Mouse (Mus musculus) splenic B cell, adult 2 months (primary cell): ENCODE data around the gene F2r.

Experiments
- DNase-seq: peaks from one replicate; pipeline ENCODE4 v3.0.0-alpha.2; 2011; ENCODE audit warnings: low read depth, low spot score
- H3K27me3 ChIP-seq: 2 replicates; pipeline ENCODE4 v1.6.1; 2012; ENCODE audit warnings: mild to moderate bottlenecking, low read length, moderate library complexity, mixed read lengths; ENCODE audit not compliant: control insufficient read depth, poor library complexity, insufficient read depth, severe bottlenecking
- H3K36me3 ChIP-seq: 2 replicates; pipeline ENCODE4 v1.6.1; 2012; ENCODE audit warnings: mild to moderate bottlenecking, low read length, moderate library complexity, mixed read lengths; ENCODE audit not compliant: control insufficient read depth, poor library complexity, insufficient read depth, severe bottlenecking

The F2r gene

GRCm38 (mm10) chr13:95640408-95640807 lies 22.1 kb upstream of the F2r start:
- DNase-seq = no peak
- H3K27me3 ChIP-seq = no peaks in the 10 kb centered on the region
- no peaks in the 10 kb centered on the region for H3K36me3 ChIP-seq

GRCm38 (mm10) chr13:95639336-95640116 lies 21.2 kb upstream of the F2r start:
- H3K36me3 ChIP-seq = no peaks in the 10 kb centered on the region
- H3K27me3 ChIP-seq = no peaks in the 10 kb centered on the region
- no peak for DNase-seq

GRCm38 (mm10) chr13:95638894-95639293 lies 20.6 kb upstream of the F2r start:
- no peaks in the 10 kb centered on the region for H3K36me3 ChIP-seq
- DNase-seq = no peak

DNA sequence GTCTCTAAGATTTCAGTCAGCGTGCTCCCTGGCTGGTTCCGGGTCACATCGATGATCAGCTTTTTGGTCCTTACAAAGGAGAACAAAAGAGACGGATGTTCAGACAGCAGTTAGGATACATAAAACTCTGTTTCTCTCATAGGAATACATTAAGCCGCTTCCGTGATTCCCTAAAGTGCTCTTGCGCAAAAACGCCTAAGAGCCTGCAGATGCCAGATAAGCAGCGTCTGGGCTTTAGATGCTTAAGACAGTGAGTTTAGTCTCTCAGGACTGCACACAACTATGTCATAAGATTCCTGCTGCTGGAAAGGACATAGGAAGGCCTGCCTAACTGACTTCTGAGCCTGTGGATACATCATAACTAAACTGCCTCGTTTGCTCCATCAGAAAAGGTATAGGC lies 19.4 kb upstream of the F2r start:
- H3K36me3 ChIP-seq = no peaks in the 10 kb centered on the region
- no peaks in the 10 kb centered on the region for H3K27me3 ChIP-seq
- DNase-seq = no peak

More at GRCm38 (mm10) chr13:95638894-95639293, 20.6 kb upstream of the F2r start:
- H3K27me3 ChIP-seq = no peaks in the 10 kb centered on the region

DNA sequence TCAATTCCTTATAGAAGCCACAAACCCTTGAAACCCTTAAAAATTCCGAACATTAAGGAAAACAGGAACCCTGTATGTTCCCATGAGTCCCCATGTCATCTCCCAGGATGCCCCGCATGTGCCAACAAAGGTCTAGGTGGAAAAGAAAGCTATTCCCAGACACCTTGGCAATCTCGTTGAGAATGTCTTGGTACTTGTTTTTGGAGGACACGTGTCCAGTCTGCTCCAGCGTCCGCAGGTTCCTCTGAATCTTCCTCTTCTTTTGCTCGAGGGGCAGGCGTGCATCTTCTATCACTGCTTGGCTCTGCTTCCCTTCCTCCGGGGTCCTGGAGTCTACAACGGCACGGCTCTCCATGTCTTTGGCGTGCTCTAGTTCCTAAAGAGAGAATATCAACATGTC lies 17.0 kb upstream of the F2r start:
- no peaks in the 10 kb centered on the region for H3K36me3 ChIP-seq
- no peaks in the 10 kb centered on the region for H3K27me3 ChIP-seq
- DNase-seq = no peak

- no peak for DNase-seq
- Histone ChIP-seq H3K36me3 (no peaks in the 10 kb centered on the region), H3K27me3 (no peaks in the 10 kb centered on the region)
These were observed 16.2 kb upstream of the F2r start for GRCm38 (mm10) chr13:95634451-95634850.

- H3K36me3 ChIP-seq = no peaks in the 10 kb centered on the region
- H3K27me3 ChIP-seq = no peaks in the 10 kb centered on the region
- no peak for DNase-seq
These were observed 15.1 kb upstream of the F2r start for GRCm38 (mm10) chr13:95633384-95633783.

DNA sequence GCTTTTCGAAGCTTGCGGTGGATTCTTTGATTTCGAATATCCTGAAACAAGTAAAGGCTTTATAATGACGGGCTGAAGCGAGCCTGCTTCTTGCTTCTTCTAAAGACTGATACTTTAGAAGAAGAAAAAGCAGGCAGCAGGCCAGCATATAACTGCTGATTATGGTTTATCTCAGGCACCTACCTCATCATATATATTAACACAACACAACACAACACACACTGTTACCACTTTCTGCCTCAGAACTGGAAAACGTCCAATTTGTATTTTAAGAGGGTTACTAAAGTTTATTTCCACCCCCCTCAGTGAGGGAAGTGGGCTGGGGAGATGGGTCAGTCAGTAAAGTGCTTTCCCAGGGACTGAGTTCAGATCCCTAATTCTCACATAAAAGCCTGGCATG lies 13.9 kb upstream of the F2r start:
- Histone ChIP-seq H3K36me3 (no peaks in the 10 kb centered on the region), H3K27me3 (no peaks in the 10 kb centered on the region)
- DNase-seq = no peak

GRCm38 (mm10) chr13:95630747-95631146 lies 12.5 kb upstream of the F2r start:
- Histone ChIP-seq H3K27me3 (no peaks in the 10 kb centered on the region), H3K36me3 (no peaks in the 10 kb centered on the region)
- no peak for DNase-seq

DNA sequence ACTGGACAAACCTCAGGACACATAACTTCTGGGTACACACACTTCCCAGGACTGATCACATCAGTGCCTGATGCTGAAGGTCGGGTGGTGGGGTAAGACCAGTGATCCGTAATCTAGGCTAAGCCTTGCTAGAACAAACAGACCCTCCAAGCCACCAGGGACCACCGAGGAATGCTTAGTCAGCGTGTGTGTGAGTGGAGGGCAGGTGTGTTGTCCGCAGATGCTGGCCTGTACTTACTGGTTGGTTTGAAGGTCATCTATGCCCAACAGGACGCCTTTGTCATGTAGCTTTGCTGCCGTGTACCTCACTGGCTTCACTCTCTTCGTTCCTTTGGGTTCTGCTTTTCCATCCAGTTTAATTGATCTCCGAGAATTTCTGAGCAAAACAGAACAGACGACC lies 11.5 kb upstream of the F2r start:
- Histone ChIP-seq H3K36me3 (no peaks in the 10 kb centered on the region), H3K27me3 (no peaks in the 10 kb centered on the region)
- DNase-seq = no peak

DNA sequence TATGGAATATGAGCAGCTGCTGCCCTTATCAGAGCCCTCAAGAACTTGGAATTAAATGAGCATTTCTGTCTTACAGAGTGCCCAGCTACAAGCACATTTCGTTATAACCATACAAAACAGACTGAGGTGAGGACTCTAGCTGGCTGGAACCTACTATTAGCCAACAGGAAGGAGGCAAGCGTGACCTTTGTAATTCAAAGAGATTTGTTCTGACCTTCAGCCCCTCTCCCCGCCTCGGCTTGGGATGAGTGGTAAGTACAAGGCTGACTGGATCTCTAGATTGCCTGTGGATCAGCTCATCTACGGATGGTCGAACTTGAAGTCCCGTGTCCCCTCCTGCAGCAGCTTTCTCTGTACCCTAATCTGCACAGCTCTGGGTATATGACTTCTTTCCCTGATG lies 8.4 kb upstream of the F2r start:
- no peak for DNase-seq
- no peaks in the 10 kb centered on the region for H3K36me3 ChIP-seq
- H3K27me3 ChIP-seq = no peaks in the 10 kb centered on the region

DNA sequence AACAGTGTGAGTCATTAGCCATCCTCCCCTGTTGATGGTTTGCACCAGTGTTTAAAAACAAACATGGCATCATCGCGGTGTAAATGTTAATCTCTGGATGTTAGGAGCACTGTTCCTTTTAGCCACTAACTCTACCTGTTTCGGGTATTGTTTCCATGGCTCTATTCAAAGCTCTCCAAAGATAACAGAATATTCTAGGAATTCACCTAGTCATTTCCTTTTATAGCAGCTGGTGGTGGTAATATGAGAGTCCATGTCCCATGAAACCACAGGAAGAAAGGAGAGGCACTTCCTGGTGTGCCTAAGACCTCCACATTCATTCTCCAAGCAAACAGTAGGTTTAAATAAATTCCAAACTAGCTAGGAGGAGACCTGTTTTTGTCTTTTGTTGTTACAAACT lies 4.8 kb upstream of the F2r start:
- no peaks in the 10 kb centered on the region for H3K36me3 ChIP-seq
- H3K27me3 ChIP-seq = peaks cover 4% of the 10 kb centered on the region; the same call in 1 of the 2 replicates
- no peak for DNase-seq

GRCm38 (mm10) chr13:95621563-95621962 lies 3.3 kb upstream of the F2r start:
- H3K36me3 ChIP-seq = no peaks in the 10 kb centered on the region
- H3K27me3 ChIP-seq = peaks cover 5% of the 10 kb centered on the region

GRCm38 (mm10) chr13:95618859-95619258 lies 572 bp upstream of the F2r start:
- DNase-seq = no peak
- H3K27me3 ChIP-seq = peaks cover 5% of the 10 kb centered on the region

More at GRCm38 (mm10) chr13:95621563-95621962, 3.3 kb upstream of the F2r start:
- no peak for DNase-seq

GRCm38 (mm10) chr13:95617671-95618171 lies 566 bp downstream of the F2r start:
- DNase-seq = no peak

More at GRCm38 (mm10) chr13:95618859-95619258, 572 bp upstream of the F2r start:
- no peaks in the 10 kb centered on the region for H3K36me3 ChIP-seq

More at GRCm38 (mm10) chr13:95617671-95618171, 566 bp downstream of the F2r start:
- Histone ChIP-seq H3K27me3 (peaks cover 5% of the 10 kb centered on the region), H3K36me3 (no peaks in the 10 kb centered on the region)
